Mouse (Mus musculus): ENCODE results near the gene Tunar. TPM values are rescaled to one million over a fixed set of nuclear protein-coding genes. Genes with fewer than 3 reads are reported as not detected.

Tunar gene
- polyA plus RNA-seq, 2 experiments, result 0.21 to 0.31 TPM

DNA sequence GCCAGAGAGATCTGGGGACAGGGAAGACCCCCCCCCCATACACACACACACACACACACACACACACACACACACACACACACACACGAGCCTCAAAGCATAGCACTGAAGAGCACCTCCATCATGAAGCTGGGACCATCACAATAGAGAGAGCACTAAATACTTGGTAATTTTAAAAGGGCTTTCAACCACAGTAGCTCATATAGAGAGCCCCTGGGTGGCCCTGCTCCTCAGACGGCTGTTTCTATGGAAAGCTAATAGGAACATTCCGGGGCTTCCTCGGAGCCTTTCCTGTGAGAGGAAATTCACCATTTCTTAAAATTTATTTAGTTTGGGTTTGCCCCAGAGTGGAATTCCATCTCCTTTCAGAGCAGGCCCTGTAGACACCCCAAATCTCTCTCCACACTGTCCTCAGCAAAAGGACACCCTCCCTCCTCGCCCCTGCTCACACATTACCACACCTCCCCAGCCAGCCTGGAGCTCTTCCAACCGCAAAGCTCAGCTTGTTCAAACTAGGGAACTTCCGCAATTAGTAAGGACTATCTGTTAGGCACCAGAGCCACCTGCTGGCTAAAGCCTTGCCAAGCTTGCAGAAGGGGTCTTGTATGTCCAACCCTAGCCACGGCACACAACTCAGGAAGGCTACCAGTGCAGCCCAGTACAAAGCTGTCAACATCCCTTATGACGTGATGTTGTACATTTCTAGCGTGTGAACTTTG lies 93.5 kb downstream of the Tunar start:
- DNase-seq (ENCODE audit: low spot score) (peak; percentile 91), ATAC-seq (ENCODE audit: low FRiP score, low read depth) (peak; percentile 72)
- no peak overlapping the region for H3K27ac ChIP-seq (replicated peaks; ENCODE audit: low read depth, low read length)
- H3K9me3 ChIP-seq (ENCODE audit: control insufficient read depth, low read length), result no peaks in the 10 kb centered on the region
- H3K4me1 ChIP-seq (ENCODE audit: control insufficient read depth, insufficient read depth, low read length), result no peaks in the 10 kb centered on the region
- peak overlapping the region; percentile 31 for H3K4me2 ChIP-seq (replicated peaks; ENCODE audit: low read depth, low read length, severe bottlenecking)
- 18% methylated on average over 10 of the region's 10 CpGs for WGBS
- no peaks in the 10 kb centered on the region for H3K27me3 ChIP-seq (ENCODE audit: control insufficient read depth, insufficient read depth, low read length)
- H3K9ac ChIP-seq (ENCODE audit: low read depth, low read length, severe bottlenecking), result no peak overlapping the region
- TF ChIP-seq POLR2A (IDR thresholded peaks at IDR 0.05; ENCODE audit: borderline replicate concordance, extremely low read depth, insufficient read depth, insufficient read length), result no peak
- no peaks in the 10 kb centered on the region for H3K36me3 ChIP-seq (ENCODE audit: control insufficient read depth, insufficient read depth, low read length)
- H3K4me3 ChIP-seq (replicated peaks; ENCODE audit: low read length), result no peak overlapping the region

DNA sequence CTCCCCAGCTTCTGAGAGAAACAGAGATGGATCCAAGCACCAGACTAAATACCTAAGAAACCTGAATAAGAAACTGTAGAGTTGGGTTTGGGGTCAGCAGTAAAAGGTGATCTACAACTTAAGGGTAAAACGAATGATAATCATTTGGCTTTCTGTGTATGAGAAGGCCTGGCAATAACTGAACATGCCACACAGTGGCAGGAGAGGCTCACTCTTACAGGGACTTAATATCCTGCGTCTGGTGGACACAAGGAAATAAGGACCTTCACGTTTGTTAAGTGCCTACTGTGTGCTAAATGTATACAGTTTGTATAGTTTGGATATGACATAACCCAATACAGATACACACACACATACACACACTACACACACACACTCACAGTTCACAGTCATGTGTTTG lies 98.2 kb downstream of the Tunar start:
- Histone ChIP-seq H3K9ac (ENCODE audit: low read depth, low read length, severe bottlenecking) (no peak overlapping the region), H3K4me1 (ENCODE audit: control insufficient read depth, insufficient read depth, low read length) (no peaks in the 10 kb centered on the region), H3K27me3 (ENCODE audit: control insufficient read depth, insufficient read depth, low read length) (no peaks in the 10 kb centered on the region), H3K4me2 (replicated peaks; ENCODE audit: low read depth, low read length, severe bottlenecking) (no peak overlapping the region), H3K4me3 (replicated peaks; ENCODE audit: low read length) (no peak overlapping the region), H3K9me3 (ENCODE audit: control insufficient read depth, low read length) (no peaks in the 10 kb centered on the region), H3K36me3 (ENCODE audit: control insufficient read depth, insufficient read depth, low read length) (no peaks in the 10 kb centered on the region), H3K27ac (replicated peaks; ENCODE audit: low read depth, low read length) (no peak overlapping the region)
- DNase-seq (ENCODE audit: low spot score) (no peak), ATAC-seq (ENCODE audit: low FRiP score, low read depth) (no peak)
- WGBS, result 43% methylated on average over 3 of the region's 3 CpGs
- TF ChIP-seq POLR2A (IDR thresholded peaks at IDR 0.05; ENCODE audit: borderline replicate concordance, extremely low read depth, insufficient read depth, insufficient read length), result no peak

DNA sequence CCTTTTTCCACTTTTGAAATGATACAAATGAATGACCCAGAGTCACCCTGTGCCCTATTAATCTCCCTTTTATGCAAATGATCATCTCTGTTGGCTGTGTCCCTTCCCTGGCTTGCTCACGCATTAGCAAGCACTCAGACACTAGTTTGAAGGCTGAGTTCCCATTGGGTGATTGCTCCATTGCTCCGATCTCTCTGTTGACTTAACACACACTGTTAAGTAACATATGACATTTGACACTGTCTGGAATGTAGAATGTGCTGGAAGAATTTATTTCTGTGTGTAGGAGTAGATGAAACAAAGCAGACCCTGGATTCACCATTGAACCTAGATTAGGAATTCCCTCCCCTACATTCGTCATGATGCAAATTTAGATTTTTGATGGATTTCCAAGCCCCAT lies 99.1 kb downstream of the Tunar start:
- H3K27ac ChIP-seq (replicated peaks; ENCODE audit: low read depth, low read length), result no peak overlapping the region
- TF ChIP-seq POLR2A (IDR thresholded peaks at IDR 0.05; ENCODE audit: borderline replicate concordance, extremely low read depth, insufficient read depth, insufficient read length), result no peak
- no peaks in the 10 kb centered on the region for H3K27me3 ChIP-seq (ENCODE audit: control insufficient read depth, insufficient read depth, low read length)
- H3K4me2 ChIP-seq (replicated peaks; ENCODE audit: low read depth, low read length, severe bottlenecking), result no peak overlapping the region
- H3K36me3 ChIP-seq (ENCODE audit: control insufficient read depth, insufficient read depth, low read length), result no peaks in the 10 kb centered on the region
- no peak for ATAC-seq (ENCODE audit: low FRiP score, low read depth)
- H3K4me1 ChIP-seq (ENCODE audit: control insufficient read depth, insufficient read depth, low read length), result no peaks in the 10 kb centered on the region
- H3K4me3 ChIP-seq (replicated peaks; ENCODE audit: low read length), result no peak overlapping the region
- H3K9ac ChIP-seq (ENCODE audit: low read depth, low read length, severe bottlenecking), result no peak overlapping the region
- no peaks in the 10 kb centered on the region for H3K9me3 ChIP-seq (ENCODE audit: control insufficient read depth, low read length)
- no peak for DNase-seq (ENCODE audit: low spot score)
- 73% methylated on average over 3 of the region's 3 CpGs for WGBS

Other genes with a start within 250 kb of the Tunar start
- gene Tcl1b2, start 187.9 kb upstream of the Tunar start, polyA plus RNA-seq (2012; rRNA removed), result 0.05 and 0.17 TPM in 2 replicates
- not detected in 2 replicates for gene Tcl1b2, start 187.9 kb upstream of the Tunar start, polyA plus RNA-seq (2014; fragmentation: Nextera tagmentation; extraction: Ambion mirVana)
- not detected in 2 replicates for gene Tcl1b1, start 174.2 kb upstream of the Tunar start, polyA plus RNA-seq (2012; rRNA removed)
- not detected in 2 replicates for gene Tcl1b1, start 174.2 kb upstream of the Tunar start, polyA plus RNA-seq (2014; fragmentation: Nextera tagmentation; extraction: Ambion mirVana)
- gene Tcl1b5, start 157.5 kb upstream of the Tunar start, polyA plus RNA-seq (2012; rRNA removed), result not detected in 2 replicates
- not detected in 2 replicates for gene Tcl1b5, start 157.5 kb upstream of the Tunar start, polyA plus RNA-seq (2014; fragmentation: Nextera tagmentation; extraction: Ambion mirVana)
- not detected in 2 replicates for gene Tcl1b3, start 142.8 kb upstream of the Tunar start, polyA plus RNA-seq (2012; rRNA removed)
- gene Tcl1b3, start 142.8 kb upstream of the Tunar start, polyA plus RNA-seq (2014; fragmentation: Nextera tagmentation; extraction: Ambion mirVana), result not detected in 2 replicates
- not detected in 2 replicates for gene Tcl1b4, start 131.9 kb upstream of the Tunar start, polyA plus RNA-seq (2012; rRNA removed)
- not detected in 2 replicates for gene Tcl1b4, start 131.9 kb upstream of the Tunar start, polyA plus RNA-seq (2014; fragmentation: Nextera tagmentation; extraction: Ambion mirVana)
- not detected in 2 replicates for gene Tcl1, start 111.1 kb upstream of the Tunar start, polyA plus RNA-seq (2012; rRNA removed)
- gene Tcl1, start 111.1 kb upstream of the Tunar start, polyA plus RNA-seq (2014; fragmentation: Nextera tagmentation; extraction: Ambion mirVana), result not detected in 2 replicates
- gene D430019H16Rik, start 120.0 kb downstream of the Tunar start, polyA plus RNA-seq (2012; rRNA removed), result 19.3 and 21.4 TPM in 2 replicates
- 4.2 and 5.1 TPM in 2 replicates for gene D430019H16Rik, start 120.0 kb downstream of the Tunar start, polyA plus RNA-seq (2014; fragmentation: Nextera tagmentation; extraction: Ambion mirVana)
- gene Bdkrb2, start 229.4 kb downstream of the Tunar start, polyA plus RNA-seq (2012; rRNA removed), result 1.7 and 2.2 TPM in 2 replicates
- gene Bdkrb2, start 229.4 kb downstream of the Tunar start, polyA plus RNA-seq (2014; fragmentation: Nextera tagmentation; extraction: Ambion mirVana), result 0.82 and 1.2 TPM in 2 replicates